Mouse (Mus musculus): ENCODE data around the gene Map3k10.

Map3k10 gene

DNA sequence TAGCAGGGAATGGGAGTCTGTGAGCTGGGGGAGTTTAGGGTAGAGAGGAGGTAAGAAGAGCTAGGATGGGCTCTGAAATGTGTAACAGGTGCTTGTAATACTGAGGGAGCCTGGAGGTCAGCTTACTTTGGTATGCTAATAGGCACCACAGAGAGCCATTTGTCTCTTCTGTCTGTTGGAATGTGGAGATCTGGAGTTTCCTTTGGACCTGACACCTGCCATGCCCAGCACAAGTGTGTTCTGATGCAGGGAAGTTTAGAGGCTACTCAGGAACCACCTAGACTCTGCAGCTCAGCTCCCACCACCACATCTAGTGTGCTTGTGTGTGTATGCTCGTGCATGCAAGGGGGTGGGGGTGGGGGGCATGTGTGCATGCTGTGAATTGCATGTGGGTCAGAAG is 52.2 kb downstream of the Map3k10 start:
- in situ Hi-C loops (cut with MboI; ENCODE audit: unreplicated experiment in 2 of 2): no loop called here

DNA sequence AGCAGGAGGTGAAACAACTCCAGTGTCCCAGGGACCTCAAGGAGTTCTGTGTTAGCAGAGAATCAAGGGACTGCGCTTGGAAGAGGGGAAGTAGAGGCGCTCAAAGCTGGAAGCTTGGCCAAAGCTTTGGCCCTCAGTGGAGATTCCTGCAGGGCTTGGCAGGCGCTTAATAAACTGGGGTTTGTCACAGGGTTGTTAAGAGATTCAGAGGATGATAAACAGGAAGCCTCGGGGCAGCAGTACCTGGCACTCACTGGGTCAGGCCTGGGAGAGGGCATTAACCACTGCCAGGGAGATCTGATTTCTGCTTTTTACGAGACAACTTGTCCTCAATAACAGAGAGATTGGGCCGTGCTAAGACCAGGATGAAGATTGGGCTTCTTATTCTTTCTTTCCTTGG is 53.4 kb downstream of the Map3k10 start:
- in situ Hi-C loops (cut with MboI; ENCODE audit: unreplicated experiment in 2 of 2): no loop called here

DNA sequence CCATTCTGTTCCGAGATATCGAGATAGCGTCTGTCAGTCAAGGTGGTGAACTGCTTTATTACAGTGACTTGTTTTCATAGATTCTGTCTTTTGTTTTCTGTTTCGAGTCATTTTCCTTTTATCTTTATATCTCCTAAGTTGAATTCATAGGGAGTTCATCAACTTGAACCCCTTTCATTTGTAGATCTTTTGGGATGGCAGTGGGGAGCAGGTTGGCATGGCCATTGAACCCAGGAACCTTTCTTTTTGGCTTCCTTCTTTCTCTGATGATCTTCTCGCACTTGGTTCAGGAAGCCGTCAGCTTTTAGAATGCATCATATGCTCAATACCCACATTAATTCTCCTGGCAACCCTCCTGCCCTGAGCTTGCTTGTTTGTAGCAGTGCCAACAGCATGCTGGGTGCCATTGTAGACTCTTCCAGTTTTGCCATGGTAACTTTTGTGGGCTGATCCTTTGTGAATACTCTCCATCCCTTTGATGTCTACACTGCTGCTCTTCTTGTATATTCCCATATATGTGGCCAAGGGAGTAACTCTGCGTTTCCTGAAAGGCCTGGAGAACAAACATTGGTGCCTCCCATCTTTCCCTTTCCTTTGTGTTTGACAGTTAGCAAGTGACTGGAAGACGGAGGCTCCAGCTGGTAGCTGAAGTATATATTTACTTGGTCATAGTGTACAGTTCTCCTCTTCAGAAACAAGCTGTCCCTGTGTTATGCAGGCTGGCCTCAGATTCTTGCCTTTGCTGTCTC is 60.5 kb downstream of the Map3k10 start:
- in situ Hi-C loops (cut with MboI; ENCODE audit: unreplicated experiment in 2 of 2): no loop called here

DNA sequence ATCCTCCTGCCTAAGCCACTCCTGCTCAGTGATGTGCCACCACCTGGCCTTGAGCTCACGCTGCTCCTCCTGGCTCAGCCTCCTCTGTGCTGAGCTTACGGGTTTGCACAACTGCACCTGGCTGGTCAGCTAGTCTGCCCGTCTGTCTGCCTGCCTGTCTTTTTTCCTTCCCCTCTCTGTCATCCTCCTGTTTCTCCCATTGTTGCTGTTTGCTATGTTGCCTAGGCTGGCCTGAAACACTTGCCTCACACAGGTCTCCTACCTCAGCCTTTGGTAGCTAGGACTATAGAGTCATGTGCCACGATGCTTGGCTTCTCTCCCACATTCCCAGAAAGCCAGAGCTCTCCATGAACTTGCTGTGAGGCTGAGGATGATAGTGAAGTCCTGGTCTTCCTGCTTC is 61.5 kb downstream of the Map3k10 start:
- in situ Hi-C loops (cut with MboI; ENCODE audit: unreplicated experiment in 2 of 2): no loop called here

DNA sequence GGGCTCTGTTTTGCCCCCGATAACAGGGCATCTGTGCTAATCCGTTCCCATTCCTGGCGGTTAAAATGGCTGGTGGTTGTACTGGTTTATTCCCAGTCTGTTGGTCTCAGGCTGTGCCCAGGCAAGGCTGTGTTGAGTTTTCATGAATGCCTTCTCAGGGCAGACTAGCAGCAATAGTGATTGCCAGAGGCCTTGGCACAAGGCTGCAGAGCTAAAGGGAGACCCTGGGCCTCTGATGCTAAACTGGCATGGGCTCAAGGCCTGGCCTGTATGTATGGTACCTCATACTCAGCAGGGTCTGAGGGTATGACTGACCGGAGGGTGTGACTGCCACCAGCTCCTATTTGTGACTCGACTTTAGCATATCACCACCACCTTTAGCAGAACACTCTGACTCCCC is 63.5 kb downstream of the Map3k10 start:
- in situ Hi-C loops (cut with MboI; ENCODE audit: unreplicated experiment in 2 of 2): no loop called here

DNA sequence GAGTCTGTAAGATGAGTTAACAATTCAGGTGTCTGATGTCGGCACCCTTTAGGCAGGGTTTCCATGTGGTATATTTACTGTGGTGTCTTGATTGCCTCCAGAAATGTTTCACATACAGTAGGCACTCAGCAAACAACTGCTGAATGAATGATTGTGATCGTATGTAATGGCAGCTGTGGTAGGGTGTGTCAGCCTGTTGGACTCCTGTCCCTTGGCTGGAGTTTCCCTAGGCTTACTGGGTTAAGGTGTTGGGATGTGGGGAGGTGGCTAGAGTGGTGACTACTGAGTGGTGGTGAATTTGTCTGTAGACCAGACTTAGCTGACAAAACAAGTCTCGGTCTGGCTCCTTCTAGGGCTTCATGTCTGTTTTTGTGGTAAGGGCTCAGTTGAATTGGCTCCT is 64.0 kb downstream of the Map3k10 start:
- in situ Hi-C loops (cut with MboI; ENCODE audit: unreplicated experiment in 2 of 2): no loop called here

DNA sequence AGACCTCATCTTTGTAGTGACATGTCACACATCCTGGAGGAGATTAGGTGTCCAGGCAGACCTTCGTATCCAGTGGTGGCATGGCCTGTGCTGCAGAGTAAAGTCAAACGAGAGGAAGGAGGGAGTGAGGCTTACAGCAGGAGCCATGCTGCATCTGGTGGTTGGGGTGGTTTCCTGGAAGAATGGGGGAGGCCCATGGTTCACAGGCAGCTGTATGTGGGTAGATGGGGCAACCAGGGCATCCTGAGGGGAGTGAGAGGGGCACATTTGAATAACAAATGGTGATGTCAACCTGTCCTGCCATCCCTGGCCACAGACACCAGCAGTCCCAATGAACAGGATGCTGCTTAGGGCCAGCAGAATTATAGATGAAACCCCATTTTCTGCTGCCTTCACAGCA is 64.7 kb downstream of the Map3k10 start:
- in situ Hi-C loops (cut with MboI; ENCODE audit: unreplicated experiment in 2 of 2): no loop called here

DNA sequence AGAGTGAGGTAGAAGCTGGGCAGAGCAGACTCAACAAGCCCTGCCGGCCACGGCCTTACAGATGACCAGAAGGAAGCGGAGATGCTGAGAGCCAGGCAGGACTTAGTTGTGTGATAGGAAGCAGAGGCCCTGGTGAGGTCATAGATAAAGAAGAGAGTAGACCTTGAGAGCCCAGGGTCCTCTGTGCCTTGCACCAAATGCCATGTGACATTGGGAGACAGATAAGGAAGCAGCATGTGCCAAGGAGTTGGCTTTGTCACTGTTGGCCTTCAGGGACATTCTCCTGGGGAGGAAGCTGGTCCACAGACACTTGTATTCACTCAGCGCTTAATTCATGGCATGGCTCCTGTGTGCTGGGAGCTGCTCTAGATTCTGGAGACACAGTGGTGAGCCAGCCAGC is 65.1 kb downstream of the Map3k10 start:
- in situ Hi-C loops (cut with MboI; ENCODE audit: unreplicated experiment in 2 of 2): no loop called here

DNA sequence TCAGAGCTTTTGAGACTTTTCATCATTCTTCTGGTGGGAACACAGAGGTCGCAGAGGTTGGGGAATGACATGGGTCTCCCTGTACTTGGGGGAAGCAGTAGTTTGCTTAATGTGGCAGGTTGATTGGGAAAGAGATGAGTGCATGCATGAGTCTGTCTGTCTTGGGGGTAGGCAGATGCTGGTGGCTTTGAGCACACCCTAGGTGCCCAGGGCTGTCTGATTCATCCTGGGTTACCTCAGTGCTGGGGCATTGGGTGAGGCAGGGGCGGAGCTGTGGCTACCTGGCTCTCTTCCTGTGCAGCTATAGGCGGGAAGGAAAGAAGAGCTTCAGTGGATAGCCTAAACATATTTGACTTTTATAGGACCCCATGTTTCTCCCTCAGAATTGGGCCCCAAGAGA is 66.3 kb downstream of the Map3k10 start:
- in situ Hi-C loops (cut with MboI; ENCODE audit: unreplicated experiment in 2 of 2): no loop called here

DNA sequence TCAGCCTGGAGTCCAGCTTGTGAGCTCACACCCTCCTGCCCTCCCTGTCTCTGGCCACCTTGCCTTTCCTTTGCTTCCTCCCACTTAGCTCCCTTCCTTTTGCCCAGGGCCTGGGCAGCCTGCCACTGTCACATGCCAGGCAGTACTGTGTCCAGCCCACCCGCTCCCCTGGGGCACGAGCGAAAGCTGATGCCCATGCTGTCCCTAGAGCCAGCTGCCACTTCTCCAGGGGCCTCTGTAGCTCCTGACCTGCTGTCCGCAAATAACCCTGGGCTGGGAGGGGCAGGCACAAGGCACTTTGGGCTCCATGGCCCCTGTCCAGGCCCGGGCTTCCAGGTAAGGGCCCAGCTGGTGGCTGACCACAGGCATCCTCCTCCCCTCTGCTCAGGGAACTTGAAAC is 66.8 kb downstream of the Map3k10 start:
- in situ Hi-C loops (cut with MboI; ENCODE audit: unreplicated experiment in 2 of 2): no loop called here

DNA sequence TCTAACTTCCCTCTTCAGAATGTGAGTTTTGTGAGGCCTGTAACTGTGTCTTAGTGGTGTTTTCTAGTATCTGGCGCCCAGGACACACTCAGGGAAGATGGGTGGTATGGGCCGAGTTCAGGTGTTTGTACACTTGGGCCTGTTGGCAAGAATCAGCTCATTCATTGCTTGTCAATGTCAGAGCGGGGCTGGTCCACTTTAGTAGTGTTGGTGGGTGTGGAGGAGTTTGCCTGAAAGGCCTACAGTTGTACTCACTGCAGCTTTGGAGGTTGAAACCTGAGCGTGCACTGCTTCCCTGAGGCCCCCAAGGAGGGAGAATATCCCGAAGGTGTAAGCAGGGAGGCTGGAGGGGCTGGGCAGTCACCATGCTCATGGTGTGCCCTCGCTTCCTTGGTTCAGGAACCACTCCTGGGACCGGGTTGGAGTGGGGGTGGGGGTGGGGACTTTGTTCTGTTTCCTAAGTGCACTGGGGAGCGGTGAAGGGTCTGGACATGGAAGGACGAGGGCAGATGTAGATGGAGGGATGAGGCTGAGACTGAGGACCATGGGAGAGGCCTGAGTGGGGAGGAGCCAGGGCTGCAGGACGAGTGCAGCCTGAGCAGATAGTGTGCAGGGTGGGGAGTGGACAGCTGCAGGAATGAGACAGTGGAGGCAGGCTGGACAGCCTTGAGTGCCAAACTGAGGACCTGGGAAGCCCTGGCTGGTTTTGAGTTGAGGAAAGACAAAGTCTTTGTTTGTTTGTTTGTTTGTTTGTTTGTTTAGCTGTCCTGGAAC is 67.7 kb downstream of the Map3k10 start:
- in situ Hi-C loops (cut with MboI; ENCODE audit: unreplicated experiment in 2 of 2): no loop called here

Data from v-Abl transformed pro-B cells (cell line).